Mouse (Mus musculus) ES-E14 (cell line): ENCODE data around the gene Bcl3. TPM values are rescaled to one million over a fixed set of nuclear protein-coding genes. Genes with fewer than 3 reads are reported as not detected.

ENCODE experiments used
- DNase-seq: peaks from one replicate; pipeline ENCODE4 v3.0.0-alpha.2; 2013; ENCODE audit warnings: low read depth, low spot score
- H3K27ac ChIP-seq: 2 replicates; pipeline ENCODE4 v1.5.1; 2012; ENCODE audit warnings: low read depth, mild to moderate bottlenecking, low read length, moderate library complexity, mixed read lengths; ENCODE audit not compliant: poor library complexity, insufficient read depth, severe bottlenecking
- H3K36me3 ChIP-seq: 2 replicates; pipeline ENCODE4 v1.6.1; 2012; ENCODE audit warnings: mild to moderate bottlenecking, low read length, moderate library complexity, mixed read lengths; ENCODE audit not compliant: control insufficient read depth, poor library complexity, insufficient read depth, severe bottlenecking
- H3K4me1 ChIP-seq, 2 experiments: fragments of 150-350 bp in 1 of 2; sonication (generic) in 1 of 2; 2 replicates each; pipeline ENCODE4 v1.6.1; 2012; ENCODE audit warnings: low read length in 2 of 2, mild to moderate bottlenecking in 1 of 2, mixed read lengths in 1 of 2; ENCODE audit not compliant: control insufficient read depth in 2 of 2, insufficient read depth in 2 of 2, poor library complexity in 1 of 2
- H3K4me3 ChIP-seq, 2 experiments: fragments of 150-350 bp in 1 of 2; sonication (generic) in 1 of 2; 2 replicates each; pipeline ENCODE4 v1.5.1; 2012; ENCODE audit warnings: low read length in 2 of 2, low read depth in 1 of 2, mild to moderate bottlenecking in 1 of 2, mixed read lengths in 1 of 2; ENCODE audit not compliant: insufficient read depth in 1 of 2, poor library complexity in 1 of 2, severe bottlenecking in 1 of 2
- H3K9ac ChIP-seq: 2 replicates; pipeline ENCODE4 v1.6.1; 2012; ENCODE audit warnings: low read depth, mild to moderate bottlenecking, low read length, mixed read lengths; ENCODE audit not compliant: poor library complexity, insufficient read depth, severe bottlenecking
- H3K9me3 ChIP-seq: fragments of 150-350 bp; sonication (generic); 2 replicates; pipeline ENCODE4 v1.6.1; 2012; ENCODE audit warnings: low read depth, mild to moderate bottlenecking, low read length; ENCODE audit not compliant: control insufficient read depth, insufficient read depth
- CHD2 ChIP-seq: IDR thresholded peaks from 2 replicates; pipeline ENCODE4 v1.6.1; 2014; ENCODE audit warnings: mild to moderate bottlenecking, low read depth, low read length, inconsistent platforms
- HCFC1 ChIP-seq: IDR thresholded peaks from 2 replicates; pipeline ENCODE4 v1.6.1; 2012; ENCODE audit warnings: low read length, inconsistent platforms, borderline replicate concordance; ENCODE audit not compliant: insufficient read depth
- MAFK ChIP-seq: IDR thresholded peaks from 2 replicates; pipeline ENCODE4 v1.6.1; 2014; ENCODE audit warnings: mild to moderate bottlenecking, low read depth, low read length, inconsistent platforms; ENCODE audit not compliant: insufficient read depth
- ZC3H11A ChIP-seq: IDR thresholded peaks from 2 replicates; pipeline ENCODE4 v1.6.1; 2012; ENCODE audit warnings: low read depth, mild to moderate bottlenecking, inconsistent platforms, low read length, borderline replicate concordance
- ZNF384 ChIP-seq: IDR thresholded peaks from 2 replicates; pipeline ENCODE4 v1.6.1; 2012; ENCODE audit warnings: low read depth, low read length, inconsistent platforms
- in situ Hi-C, 2 experiments: fragments of 600-800 bp; cut with MboI; formaldehyde crosslinking; loops; one replicate each; pipeline ENCODE4 v1.15.1; 2025; ENCODE audit warnings: low sequenced_read_pairs in 2 of 2, inconsistent platforms in 1 of 2; ENCODE audit not compliant: unreplicated experiment in 2 of 2
- total RNA-seq: library from RNA; depleted of rRNA; stranded (reverse); fragments of 300-350 nt; gene quantifications from 2 replicates; pipeline ENCODE4 v1.2.3, GENCODE M21; 2012

Gene Bcl3
- total RNA-seq, 1 experiment: 14.3 TPM

- TF ChIP-seq ZC3H11A: no peak
- TF ChIP-seq MAFK: no peak
- TF ChIP-seq ZNF384: no peak
- TF ChIP-seq CHD2: no peak
- no peak for TF ChIP-seq HCFC1
- Histone ChIP-seq H3K4me1 (peaks cover 0 to 3% of the 10 kb centered on the region in 2 experiments; a peak in 2 of 4 replicates), H3K27ac (no peak overlapping the region), H3K9ac (0 out of 2 replicates have a peak overlapping the region, but pooled peaks have one; percentile 13), H3K4me3 (peak overlapping the region in 1 of 2 experiments; percentile 47; a peak in 1 of 4 replicates), H3K9me3 (no peaks in the 10 kb centered on the region), H3K36me3 (no peaks in the 10 kb centered on the region; the same call in 1 of the 2 replicates)
- DNase-seq: peak; percentile 80
- in situ Hi-C loops: loop anchor here in 1 of 2 experiments (5.0 kb wide), 1 partner anchor 43 kb away; no protein-coding TSS in a partner anchor
Observed at GRCm38 (mm10) chr7:19789904-19790347, 32.6 kb downstream of the Bcl3 start.

- TF ChIP-seq ZNF384 (no peak), HCFC1 (no peak), MAFK (no peak), ZC3H11A (no peak), CHD2 (no peak)
- no peaks in the 10 kb centered on the region; the same call in 1 of the 2 replicates for H3K36me3 ChIP-seq
- H3K27ac ChIP-seq: no peak overlapping the region
- H3K4me1 ChIP-seq: peaks cover 0 to 5% of the 10 kb centered on the region in 2 experiments; a peak in 2 of 4 replicates
- no peaks in the 10 kb centered on the region for H3K9me3 ChIP-seq
- in situ Hi-C loops: loop anchor here in 1 of 2 experiments (5.0 kb wide), 1 partner anchor 39 kb away; no protein-coding TSS in a partner anchor
- no peak overlapping the region for H3K9ac ChIP-seq
- H3K4me3 ChIP-seq: no peak overlapping the region
- DNase-seq: no peak
Observed at GRCm38 (mm10) chr7:19785874-19786458, 36.6 kb downstream of the Bcl3 start.

GRCm38 (mm10) chr7:19784764-19785535, 37.6 kb downstream of the Bcl3 start:
- Histone ChIP-seq H3K9me3 (no peaks in the 10 kb centered on the region), H3K36me3 (no peaks in the 10 kb centered on the region; the same call in 1 of the 2 replicates), H3K4me3 (no peak overlapping the region), H3K4me1 (peaks cover 0 to 4% of the 10 kb centered on the region in 2 experiments; a peak in 2 of 4 replicates), H3K9ac (no peak overlapping the region), H3K27ac (no peak overlapping the region)
- DNase-seq: no peak
- TF ChIP-seq ZC3H11A: no peak
- TF ChIP-seq MAFK: no peak
- no peak for TF ChIP-seq HCFC1
- no peak for TF ChIP-seq CHD2
- no peak for TF ChIP-seq ZNF384
- in situ Hi-C loops: loop anchor here in 1 of 2 experiments (5.0 kb wide), 1 partner anchor 38 kb away; no protein-coding TSS in a partner anchor

GRCm38 (mm10) chr7:19783630-19784029, 38.9 kb downstream of the Bcl3 start:
- no peaks in the 10 kb centered on the region for H3K9me3 ChIP-seq

More at GRCm38 (mm10) chr7:19783630-19784029, 38.9 kb downstream of the Bcl3 start:
- TF ChIP-seq ZC3H11A (no peak), MAFK (no peak), CHD2 (no peak), ZNF384 (no peak), HCFC1 (no peak)
- Histone ChIP-seq H3K9ac (no peak overlapping the region), H3K4me3 (no peak overlapping the region), H3K36me3 (no peaks in the 10 kb centered on the region; the same call in 1 of the 2 replicates), H3K27ac (no peak overlapping the region), H3K4me1 (peaks cover 0 to 4% of the 10 kb centered on the region in 2 experiments; a peak in 2 of 4 replicates)
- in situ Hi-C loops: no loop called here
- DNase-seq: no peak
